Mouse (Mus musculus): ENCODE measurements at regions not wholly inside any gene's neighbourhood (a gene's known extent, or its start where the extent isn't known, plus 50 kb on each side); places are given as distances from the start of the nearest gene placed in this dataset.

GRCm38 (mm10) chr4:83915871-83916270 lies 390.5 kb downstream of the Ccdc171 start:
- no peak for DNase-seq (ENCODE audit: low spot score)

DNA sequence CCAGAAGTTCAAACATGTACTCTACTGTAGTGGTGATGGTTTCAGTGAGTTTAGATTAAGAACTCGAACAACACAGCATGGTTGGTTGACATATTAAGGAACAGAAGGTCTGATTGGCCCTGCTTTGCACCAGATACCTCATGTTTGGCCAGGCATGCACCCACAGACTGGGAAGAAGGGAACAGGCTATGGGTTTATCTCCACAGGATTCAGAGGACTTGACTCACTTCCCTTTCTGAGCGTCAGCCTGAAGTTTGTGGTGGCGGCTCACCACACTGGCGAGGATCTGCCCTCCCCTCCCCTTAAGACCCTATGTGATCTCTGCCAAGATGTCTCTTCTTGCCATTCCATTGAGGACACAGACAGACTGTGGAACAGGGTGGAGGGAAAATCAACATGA lies 391.7 kb downstream of the Ccdc171 start:
- DNase-seq (ENCODE audit: low spot score), result no peak

DNA sequence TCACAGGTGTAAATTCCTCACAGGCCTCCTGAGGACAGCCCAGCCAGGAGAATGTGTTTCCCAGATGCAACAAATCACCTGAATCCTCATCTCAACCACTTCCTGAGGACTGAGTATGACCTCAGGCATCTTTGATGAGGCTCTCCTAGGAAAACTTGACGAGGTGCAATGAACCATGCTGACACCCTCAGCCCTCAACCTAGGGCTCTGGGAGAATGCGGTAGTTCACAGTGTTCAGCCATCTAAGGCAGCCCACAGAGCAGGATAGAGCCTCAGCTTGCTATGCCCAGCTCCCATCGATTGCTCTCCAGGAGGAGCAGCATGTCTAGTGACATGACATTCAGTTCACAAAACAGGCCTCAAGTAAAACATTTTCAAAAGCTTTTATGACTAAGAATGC lies 392.7 kb downstream of the Ccdc171 start:
- DNase-seq (ENCODE audit: low spot score), result no peak

- no peak for DNase-seq (ENCODE audit: low spot score)
Observed at GRCm38 (mm10) chr4:83919041-83919440, 393.7 kb downstream of the Ccdc171 start.

GRCm38 (mm10) chr4:83925118-83925842 lies 399.9 kb downstream of the Ccdc171 start:
- peak; percentile 37 for DNase-seq (ENCODE audit: low spot score)

GRCm38 (mm10) chr4:83926195-83926731 lies 400.9 kb downstream of the Ccdc171 start:
- peak; percentile 58 for DNase-seq (ENCODE audit: low spot score)

- no peak for DNase-seq (ENCODE audit: low spot score)
Observed at GRCm38 (mm10) chr4:83931897-83932654, 406.7 kb downstream of the Ccdc171 start.

DNA sequence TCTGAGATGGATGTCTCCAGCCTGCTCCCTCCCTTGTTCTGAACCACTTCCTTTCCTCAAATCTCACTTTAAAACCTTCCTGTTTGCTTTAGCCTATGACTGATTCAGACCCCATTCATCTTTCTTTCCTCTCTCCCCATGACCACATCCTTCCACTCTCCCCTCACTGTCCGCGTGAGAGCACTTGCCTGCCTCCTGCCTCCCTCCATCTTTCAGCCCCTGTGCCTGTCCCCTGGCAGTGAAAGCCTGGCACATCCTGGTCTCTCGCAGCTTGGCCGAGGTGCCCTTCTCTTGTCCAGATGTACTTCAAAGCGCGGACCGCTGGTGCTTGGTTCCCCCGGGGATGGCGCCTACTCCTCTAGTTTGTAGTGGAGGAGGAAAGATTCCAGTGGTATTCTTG lies 416.3 kb downstream of the Ccdc171 start:
- DNase-seq (ENCODE audit: low spot score), result no peak

GRCm38 (mm10) chr4:83949612-83950011 lies 424.3 kb downstream of the Ccdc171 start:
- DNase-seq (ENCODE audit: low spot score), result no peak

- DNase-seq (ENCODE audit: low spot score), result no peak
Observed at GRCm38 (mm10) chr4:83950809-83951409, 425.6 kb downstream of the Ccdc171 start.

DNA sequence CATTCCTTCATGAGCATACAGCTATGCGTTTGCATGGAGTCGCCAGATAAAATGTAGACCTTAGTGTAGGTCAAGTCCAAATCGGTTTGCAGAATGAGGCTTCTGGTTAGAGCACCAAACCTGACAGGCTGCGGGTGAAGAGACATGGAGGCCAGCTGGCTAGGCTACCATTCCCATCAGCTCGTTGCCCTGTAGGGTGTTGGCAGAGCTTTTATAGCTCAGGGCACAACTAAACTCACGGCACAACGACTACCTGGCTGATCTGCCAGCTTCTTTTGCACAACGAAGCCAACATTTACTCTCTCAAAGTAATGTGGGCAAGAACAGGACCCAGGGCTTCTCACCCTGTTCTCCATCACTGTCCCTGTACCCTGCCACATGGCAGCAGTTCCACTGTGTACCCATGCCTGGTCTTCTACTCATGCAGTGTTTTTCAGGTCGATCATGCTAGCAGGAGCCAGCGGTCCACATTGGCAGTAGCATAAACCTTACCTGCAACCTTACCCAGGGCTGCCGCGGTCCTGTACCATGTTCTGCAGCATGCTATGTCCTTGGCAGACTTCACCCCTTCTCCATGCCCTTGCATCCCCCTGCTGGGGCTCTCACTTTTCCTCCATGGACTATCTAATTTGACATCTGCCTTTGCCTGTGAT lies 431.0 kb downstream of the Ccdc171 start:
- DNase-seq (ENCODE audit: low spot score), result no peak

DNA sequence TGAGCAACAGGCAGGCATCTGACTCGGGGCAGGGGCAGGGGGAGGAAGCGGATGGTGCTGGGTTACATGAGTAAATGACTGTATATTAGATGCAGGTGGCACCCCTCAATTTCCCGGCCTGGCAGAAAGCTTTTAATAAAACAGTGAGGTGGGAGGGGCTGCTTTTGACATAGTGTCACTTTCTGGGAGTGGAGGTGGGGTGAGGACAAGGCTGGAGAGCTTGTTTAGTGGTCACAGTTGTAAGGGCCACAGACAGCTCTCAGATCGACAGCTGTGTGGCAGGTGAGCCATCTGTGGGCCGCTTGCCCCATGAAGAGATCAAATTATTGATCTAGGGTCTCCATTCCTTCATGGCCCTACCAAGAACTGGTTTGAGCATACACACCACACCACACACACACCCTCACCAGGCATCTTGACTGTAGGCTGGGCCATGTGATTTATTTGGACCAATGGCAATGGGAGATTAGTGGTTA lies 431.9 kb downstream of the Ccdc171 start:
- no peak for DNase-seq (ENCODE audit: low spot score)

DNA sequence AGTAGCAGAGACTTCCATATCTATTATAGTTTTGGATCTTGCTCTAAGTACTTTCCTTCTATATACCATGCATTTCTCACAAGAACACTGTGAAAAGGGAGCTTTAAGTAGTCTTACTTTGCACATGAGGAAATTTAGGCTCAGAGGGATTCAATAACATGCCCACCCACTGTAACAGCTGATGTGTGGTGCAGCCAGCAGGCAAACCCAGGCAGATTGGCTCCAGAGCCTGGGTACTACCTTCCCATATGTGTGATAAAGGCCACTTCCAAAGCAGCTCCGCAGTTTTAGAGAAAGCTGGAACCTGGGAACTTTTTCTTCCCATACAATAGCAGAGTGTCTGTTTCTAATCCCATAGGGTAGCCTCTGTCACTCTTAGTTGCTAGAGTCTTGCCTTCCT lies 441.6 kb downstream of the Ccdc171 start:
- DNase-seq (ENCODE audit: low spot score), result no peak

- DNase-seq (ENCODE audit: low spot score), result no peak
Observed at GRCm38 (mm10) chr4:83973162-83973561, 447.8 kb downstream of the Ccdc171 start.

DNA sequence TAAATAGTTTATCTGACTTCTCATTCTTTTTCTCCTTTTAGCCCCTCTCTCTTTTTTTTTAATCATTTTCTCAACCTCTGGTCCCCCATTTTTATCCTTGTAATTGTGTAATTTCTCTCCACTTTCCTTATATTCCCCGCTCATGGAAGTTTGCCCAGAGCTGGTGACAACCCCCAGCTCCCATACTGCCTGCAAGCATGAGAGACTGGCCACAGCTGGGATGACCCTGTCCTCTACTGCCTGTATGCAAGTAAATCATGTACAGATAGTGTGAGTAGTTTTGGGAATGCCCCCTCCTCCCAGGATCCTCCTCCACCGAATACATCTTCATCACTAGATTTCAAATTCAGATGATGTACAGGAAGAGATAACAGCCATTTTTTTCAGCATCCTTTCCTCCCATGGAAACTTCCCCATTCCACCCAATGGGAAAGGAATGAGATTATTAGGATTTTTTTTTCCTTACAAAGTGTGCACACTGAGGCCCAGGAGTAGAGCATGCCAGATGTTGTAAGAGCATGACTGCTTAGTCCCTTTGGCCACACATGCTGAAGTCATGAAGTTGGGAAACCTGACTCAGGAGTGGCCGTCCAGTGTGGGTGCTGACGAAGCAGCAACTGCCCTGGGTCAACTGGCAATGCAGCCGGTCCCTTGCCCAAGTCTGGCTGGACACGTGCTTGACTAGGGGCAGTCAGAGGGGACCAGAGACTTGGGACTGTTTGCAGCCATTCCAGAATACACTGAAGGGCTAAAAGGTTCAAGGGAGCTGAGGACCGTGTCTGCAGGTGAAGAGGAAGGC lies 449.1 kb downstream of the Ccdc171 start:
- no peak for DNase-seq (ENCODE audit: low spot score)

- DNase-seq (ENCODE audit: low spot score), result no peak
Observed at GRCm38 (mm10) chr4:83975569-83975968, 450.2 kb downstream of the Ccdc171 start.

DNA sequence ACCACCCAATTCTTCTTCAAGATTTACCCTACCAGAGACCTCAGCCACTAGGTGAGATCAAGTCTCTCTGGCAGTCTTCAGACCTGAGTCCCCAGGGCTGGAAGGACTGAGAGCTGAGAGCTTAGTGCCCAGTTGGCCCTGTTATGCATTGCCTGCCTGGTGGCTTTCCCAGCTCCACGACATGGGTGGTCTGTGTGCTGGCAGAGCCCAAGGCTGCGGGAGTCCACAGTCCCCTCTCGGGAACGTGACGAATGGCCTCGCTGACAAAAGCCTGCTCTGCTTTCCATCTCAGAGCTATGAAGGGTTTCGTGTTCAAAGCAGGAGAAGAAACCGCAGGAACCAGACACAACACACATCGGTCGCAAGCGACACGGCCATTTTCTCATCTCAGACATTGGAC lies 450.7 kb downstream of the Ccdc171 start:
- peak; percentile 65 for DNase-seq (ENCODE audit: low spot score)

- no peak for DNase-seq (ENCODE audit: low spot score)
Observed at GRCm38 (mm10) chr4:83979088-83979487, 453.7 kb downstream of the Ccdc171 start.

GRCm38 (mm10) chr4:83984671-83985391 lies 459.5 kb downstream of the Ccdc171 start:
- DNase-seq (ENCODE audit: low spot score), result no peak

- no peak for DNase-seq (ENCODE audit: low spot score)
Observed at GRCm38 (mm10) chr4:83985451-83985850, 460.1 kb downstream of the Ccdc171 start.
